Mouse (Mus musculus) liver (tissue): ENCODE results near the gene Hist1h3d.
"Not testable (repeated sequence)": the region's sequence is repeated elsewhere in the genome, so short reads cannot be mapped to it uniquely, and the experiment has no call there.

Experiments used
- DNase-seq: peaks from one replicate; pipeline ENCODE4 v3.0.0-alpha.2; 2020; ENCODE audit warnings: mixed read lengths

The Hist1h3d gene

DNA sequence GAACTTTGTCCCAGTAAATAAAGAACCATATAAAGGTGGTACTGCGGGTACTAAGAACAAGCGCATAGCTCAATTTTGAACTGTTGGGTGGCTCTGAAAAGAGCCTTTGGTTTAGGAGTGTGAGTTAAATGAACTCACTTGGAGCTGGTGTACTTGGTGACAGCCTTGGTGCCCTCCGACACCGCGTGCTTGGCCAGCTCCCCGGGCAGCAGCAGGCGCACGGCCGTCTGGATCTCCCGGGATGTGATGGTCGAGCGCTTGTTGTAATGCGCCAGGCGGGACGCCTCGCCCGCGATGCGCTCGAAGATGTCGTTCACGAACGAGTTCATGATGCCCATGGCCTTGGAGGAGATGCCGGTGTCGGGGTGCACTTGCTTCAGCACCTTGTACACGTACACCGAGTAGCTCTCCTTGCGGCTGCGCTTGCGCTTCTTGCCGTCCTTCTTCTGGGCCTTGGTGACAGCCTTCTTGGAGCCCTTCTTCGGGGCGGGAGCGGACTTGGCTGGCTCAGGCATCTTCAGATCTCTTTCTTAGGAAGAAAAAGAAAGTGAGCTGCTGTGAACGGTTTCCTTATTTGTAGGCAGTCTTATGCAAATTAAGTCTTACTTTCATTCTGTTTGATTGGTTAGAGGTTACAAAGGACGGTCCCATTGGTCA lies 10.0 kb downstream of the Hist1h3d start:
- DNase-seq = peak; percentile 86

DNA sequence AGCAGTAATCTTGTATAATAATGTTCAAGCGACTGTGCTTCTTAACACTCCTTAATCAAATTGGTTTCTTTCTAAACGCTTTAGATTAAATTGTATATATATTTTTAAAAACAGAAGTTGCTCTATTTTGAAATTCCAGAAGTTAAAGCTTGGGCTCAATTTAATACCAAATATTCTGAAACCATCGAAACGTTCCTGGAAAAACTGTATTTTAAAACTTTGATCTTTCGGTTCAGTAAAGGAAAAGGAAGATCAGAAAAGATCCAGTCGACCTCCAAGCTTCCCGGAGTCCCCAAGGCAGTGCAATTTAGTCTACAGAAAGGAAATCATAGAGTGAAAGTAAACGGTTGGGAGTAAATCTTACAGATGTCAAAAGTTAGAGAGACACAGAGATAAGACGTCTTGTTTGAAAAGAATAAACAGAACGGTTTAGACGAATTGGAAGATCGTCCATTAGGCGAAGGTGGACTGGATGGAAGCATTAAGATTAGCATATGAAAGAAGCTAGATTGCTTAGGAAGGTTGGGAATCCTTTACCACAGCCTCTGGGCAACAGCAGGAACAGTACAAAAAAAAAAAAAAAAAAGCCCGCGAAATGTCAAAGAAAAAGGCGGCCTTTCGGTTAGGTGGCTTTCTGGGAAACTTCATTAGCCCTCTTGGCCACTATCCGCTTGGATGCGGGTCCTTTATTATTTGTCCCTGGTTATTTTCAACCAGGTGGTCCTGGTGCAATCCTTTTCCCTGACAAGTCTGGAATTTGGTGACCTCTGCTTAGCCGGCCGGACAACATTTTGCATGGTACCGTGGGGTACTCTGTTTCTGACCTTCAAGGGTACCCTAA lies 10.8 kb downstream of the Hist1h3d start:
- DNase-seq = peak; percentile 19

DNA sequence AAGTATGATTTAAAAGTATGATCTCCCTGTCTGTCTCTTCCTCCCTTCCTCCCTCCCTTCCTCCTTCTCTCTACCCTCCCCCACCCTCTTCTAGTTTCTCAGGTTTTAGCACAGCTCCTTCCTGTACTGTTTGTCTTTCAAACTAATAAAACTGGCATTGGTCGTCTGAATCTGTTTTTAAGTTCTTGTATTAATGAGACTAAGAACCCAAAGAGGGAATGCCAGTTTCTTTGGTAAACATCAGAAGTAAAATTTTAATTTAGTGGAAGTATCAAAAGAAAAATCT lies 11.3 kb downstream of the Hist1h3d start:
- no peak for DNase-seq

DNA sequence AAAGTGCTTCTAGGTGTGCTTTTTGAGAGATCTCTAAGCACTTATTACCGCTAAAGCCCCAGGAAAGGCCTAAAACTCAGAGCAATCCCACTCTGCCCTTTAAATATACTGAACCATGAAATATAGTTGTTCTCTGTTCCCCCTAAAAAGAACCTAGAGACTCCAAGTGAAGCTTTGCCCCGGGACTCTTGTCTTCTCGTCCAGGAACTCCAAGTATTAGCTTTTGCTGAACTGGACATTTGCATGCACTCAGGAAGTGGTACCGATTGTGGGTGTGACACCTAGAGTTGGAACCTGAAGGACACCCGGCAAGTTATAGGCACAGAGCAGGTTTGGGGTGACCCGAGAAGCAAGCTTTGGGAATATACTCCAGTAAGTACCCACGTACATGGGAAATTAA lies 15.6 kb downstream of the Hist1h3d start:
- DNase-seq = no peak

DNA sequence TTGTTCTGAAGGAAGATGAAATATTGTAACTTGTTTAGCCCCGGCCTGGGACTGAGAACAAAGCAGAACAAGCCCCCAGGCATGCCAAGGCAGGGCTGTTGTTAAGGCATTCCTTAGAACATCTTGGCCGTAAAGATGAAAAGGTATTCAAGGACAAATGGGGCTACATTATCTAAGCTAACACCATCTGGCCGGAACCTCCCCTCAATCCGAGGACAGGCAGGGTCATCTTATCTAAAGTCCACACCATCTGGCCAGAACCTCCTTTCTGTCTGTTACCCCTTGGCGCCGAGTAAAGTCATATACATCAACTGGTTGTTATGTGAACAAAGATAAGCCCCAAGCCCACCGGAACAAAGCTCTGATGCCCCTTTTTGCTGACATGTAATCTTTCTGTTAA lies 16.3 kb downstream of the Hist1h3d start:
- DNase-seq = not testable (repeated sequence)

DNA sequence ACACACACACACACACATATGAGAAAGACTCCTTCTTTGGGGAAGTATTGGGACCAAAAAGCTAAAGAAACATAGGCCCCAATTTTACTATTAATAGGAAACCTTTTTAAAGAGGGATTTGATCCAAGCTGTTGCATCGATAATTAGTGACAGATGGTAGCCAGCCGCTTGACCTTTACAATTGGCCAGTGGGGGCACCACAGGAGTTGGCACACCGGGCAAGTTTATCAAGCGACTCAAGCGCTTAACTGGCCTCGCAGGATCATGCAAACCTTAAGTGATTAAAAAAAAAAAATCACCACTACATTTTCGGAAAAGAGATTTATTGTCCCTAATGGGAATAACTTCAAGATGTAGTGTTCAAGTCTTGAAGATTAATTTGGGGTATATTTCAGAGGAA lies 17.1 kb downstream of the Hist1h3d start:
- no peak for DNase-seq

GRCm38 (mm10) chr13:23593051-23593770 lies 17.6 kb downstream of the Hist1h3d start:
- peak; percentile 33 for DNase-seq

DNA sequence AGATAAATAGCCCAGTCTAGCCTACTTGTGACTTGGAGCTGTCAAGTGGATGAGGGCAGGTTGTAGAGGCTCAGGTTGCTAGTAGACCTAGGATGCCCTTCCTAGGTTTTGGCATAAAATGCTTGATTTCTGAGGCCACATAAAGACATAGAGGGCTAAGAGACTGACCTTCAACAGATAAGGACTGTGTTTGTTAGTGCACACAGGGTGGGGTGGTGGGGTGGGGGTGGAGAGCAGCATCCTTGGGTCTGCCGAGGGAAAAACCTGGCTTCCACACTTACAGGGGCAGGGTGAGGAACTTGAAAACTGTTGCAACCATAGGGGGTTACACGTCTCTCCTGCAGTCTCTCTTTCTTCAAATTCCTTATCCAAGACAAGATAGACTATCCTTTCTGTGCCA lies 19.6 kb downstream of the Hist1h3d start:
- DNase-seq = peak; percentile 41

- peak; percentile 79 for DNase-seq
Measured at GRCm38 (mm10) chr13:23595622-23596372, 20.2 kb downstream of the Hist1h3d start.

DNA sequence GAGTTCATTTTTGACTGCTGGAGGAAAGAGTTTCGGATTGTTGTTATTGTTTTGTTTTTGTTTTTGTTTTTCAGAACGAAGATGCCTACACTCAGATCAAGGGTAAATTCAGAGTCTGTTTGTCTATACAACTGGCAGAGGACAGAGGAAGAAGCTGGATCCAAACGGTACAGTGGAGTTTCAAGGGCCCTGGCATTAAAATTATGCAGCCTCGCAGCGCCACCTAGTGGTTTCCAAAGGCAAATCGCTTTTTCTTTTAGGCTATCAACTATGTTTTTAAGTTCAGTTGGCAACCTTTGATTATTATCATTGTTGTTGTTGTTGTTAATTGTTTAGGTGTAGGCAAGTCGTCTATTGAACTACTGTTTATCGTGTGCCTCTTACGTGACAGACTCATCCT lies 22.4 kb downstream of the Hist1h3d start:
- DNase-seq = peak; percentile 88

- no peak for DNase-seq
Measured at GRCm38 (mm10) chr13:23603182-23603699, 27.7 kb downstream of the Hist1h3d start.

DNA sequence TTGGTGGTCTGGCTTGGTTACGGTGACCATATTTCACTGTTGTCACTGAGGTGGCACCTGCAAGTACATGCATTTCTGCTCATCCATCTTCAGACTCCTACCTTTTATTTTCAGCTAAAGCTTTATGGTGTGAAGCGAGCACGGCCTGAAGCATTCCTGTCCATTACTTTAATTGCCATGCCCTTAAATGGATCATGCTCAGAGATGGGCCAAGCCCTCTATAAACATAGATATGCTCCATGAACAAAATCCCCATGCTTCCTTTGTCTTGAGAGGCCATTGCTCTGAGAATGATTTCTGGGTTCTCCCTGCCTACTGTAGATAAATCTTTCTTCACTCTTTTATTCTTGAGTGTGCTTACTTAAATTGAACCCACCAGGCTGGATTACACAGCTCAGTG lies 28.9 kb downstream of the Hist1h3d start:
- DNase-seq = no peak

DNA sequence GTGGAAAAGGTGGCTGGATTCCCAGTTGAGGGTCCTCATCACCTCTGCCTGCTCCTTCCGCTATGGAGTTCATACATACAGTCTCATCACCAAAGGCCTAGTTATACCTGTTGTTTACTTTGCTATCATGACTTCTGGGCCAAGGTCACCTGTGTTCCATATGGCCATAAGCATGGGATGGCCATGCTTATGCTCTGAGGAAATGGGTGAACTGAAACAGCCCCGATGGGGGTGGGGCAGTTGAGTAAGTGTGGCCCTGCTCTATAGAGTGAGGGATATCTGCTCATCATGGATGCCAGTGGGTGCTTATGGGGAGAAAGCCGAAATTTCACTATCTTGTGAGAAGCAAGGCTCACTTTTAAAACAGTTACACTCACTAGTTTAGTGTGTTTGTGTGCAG lies 29.5 kb downstream of the Hist1h3d start:
- no peak for DNase-seq

DNA sequence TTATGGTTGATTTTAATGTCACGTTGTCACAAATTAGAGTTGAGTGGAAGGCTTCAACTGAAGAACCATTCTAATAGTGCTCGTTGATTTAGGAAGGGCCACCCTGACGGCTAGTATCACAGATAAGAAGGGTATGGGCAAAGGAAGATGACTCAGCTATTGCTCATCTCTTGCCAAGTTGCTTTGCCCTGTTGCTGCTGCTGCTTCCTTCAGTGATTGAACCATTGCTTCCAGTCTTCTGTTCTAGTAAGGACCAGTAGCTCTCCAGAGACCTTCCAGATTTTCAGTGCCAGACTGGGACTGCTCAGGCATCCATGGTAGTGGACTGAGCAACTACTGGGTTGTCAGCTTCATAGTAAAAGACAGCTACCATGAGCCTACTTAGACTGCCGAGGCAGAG lies 33.6 kb downstream of the Hist1h3d start:
- DNase-seq = peak; percentile 63

DNA sequence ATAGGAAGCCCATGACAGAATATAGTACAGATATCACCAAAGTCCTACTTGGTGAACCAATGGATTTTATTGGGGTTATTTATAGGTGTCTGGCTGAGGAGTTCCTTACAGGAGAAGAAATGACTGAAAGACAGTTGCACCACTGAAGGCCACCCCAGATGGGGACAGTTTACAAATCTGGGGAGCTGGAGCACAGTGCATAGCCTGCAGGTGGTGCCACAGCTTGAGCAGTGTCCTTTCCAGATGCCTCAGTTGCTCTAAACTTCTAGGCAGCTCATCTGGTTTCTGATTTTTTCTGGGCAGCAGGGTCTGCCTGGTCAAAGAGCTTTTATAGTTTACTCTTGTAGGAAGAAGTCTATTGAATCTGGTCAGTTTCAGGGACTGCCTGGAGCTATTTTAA lies 34.3 kb downstream of the Hist1h3d start:
- peak; percentile 7 for DNase-seq

- DNase-seq = no peak
Measured at GRCm38 (mm10) chr13:23610393-23610792, 34.8 kb downstream of the Hist1h3d start.

DNA sequence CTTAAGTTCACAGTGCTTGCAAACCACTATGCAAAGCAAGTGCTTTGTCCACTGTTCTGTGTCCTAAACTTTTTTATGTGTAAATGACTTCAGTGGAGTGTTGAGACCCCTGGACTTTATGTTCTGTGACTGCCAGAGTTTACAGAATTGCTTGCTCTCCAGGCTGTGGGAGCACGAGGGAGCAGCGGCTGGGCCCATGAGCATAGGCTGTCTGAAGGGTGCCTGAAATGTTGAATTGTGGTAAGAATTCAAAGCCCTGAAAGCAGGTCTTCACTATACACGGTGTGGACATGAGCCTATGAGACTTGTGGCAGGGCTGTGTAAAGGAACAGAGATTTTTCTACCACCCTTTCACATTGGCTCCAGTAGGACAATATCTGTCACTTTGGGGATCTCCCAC lies 36.1 kb downstream of the Hist1h3d start:
- DNase-seq = no peak

DNA sequence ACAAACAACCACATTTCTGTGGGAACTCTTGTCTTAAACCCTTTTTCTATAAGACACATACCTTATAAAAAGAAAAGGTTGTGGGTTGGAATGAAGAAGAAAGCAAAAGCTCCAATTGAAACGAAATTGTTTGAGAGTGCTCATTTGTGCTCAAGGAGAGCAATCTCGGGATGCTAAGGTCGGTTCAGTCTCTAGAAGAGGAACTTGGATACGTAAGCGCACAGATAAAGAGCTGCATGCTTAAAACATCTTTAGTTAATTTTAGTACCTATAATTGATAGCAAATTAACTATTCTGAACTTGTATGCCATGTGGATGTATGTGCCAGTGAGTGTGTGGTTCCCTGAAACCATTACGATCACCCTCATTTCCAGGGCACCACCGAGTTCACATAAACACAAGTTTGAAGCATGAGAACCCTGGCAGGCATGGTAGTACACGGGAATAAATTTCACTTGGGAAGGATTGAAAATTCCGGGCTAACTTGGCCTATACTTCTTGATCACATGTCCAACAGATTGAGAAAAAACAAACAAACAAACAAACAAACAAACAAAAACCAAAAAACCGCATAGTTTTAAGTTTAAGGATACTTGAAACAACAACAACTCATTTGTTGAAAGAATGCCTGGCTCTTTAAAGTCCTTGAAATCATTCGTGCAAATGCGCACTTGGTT lies 44.6 kb downstream of the Hist1h3d start:
- no peak for DNase-seq

DNA sequence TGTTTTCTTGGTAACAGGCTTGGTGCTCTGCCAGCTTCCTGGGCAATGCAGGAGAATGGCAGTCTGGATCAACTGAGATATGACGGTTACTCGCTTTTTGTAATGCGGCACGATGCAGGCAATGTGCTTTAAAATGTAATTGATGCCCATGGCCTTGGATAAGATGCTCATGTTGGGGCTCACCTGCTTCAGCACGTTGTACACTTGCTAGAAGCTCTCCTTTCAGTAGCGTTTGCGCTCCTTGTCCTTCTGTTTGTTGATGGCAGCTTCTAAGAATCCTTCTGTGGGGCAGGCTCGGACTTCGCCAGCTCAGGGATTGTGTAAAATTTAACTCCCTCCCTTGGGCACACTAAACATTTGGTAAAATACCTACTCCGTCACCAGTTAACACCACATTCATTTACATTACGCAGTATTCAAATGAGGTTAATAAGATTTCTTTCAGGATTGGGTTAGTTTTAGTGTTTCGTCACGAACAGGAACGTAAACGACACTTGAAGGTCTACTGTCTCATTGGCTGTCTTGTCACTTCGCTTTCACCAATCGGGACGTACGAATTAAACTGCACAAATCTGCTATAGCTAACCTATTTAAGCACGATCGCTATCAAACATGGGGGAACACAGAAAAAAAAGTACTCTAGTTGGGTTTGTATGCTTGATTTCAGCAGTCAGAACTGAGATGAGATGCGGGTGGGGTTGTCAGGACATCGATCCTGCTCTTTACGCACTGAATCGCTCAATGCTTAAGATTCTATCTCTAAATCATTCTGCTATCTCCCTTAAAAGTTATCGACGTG lies 45.4 kb downstream of the Hist1h3d start, which contains the start of gene Hist1h2be:
TSS of gene Hist1h2be (minus strand) at position 392 of the 799 bp plus-strand sequence.
- peak; percentile 70 for DNase-seq

- peak; percentile 85 for DNase-seq
Measured at GRCm38 (mm10) chr13:23621532-23622174, 46.1 kb downstream of the Hist1h3d start.

DNA sequence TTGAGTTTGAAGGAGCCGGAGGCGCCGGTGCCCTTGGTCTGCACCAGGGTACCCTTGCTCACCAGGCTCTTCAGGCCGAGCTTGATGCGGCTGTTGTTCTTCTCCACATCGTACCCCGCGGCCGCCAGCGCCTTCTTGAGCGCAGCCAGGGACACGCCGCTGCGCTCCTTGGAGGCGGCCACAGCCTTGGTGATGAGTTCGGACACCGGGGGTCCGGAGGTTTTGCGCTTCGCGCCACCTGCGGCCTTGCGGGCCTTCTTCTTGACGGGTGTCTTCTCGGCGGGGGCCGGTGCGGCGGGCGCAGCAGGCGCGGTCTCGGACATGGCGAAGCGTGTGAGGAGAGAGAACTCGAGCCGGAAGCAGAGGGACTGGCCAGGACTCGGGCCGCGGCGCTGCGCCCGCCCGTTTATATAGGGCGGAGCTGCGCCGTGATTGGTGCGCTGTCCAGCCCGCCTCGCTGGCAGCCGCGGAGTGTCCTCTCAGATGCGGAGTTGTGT lies 46.7 kb downstream of the Hist1h3d start, which contains the start of gene Hist1h1e:
TSS of gene Hist1h1e (minus strand) at position 384 of the 497 bp plus-strand sequence.
- peak; percentile 95 for DNase-seq
